Mouse (Mus musculus): ENCODE data around the gene Gm47841. TPM values are rescaled to one million over a fixed set of nuclear protein-coding genes. Genes with fewer than 3 reads are reported as not detected.

Gm47841 gene
- 0.72 TPM for polyA plus RNA-seq (2014; fragmentation: Illumina TruSeq; extraction: RNeasy Lipid Tissue Mini Kit (QIAGEN cat#74804); ENCODE audit: low read depth, low replicate concordance)

DNA sequence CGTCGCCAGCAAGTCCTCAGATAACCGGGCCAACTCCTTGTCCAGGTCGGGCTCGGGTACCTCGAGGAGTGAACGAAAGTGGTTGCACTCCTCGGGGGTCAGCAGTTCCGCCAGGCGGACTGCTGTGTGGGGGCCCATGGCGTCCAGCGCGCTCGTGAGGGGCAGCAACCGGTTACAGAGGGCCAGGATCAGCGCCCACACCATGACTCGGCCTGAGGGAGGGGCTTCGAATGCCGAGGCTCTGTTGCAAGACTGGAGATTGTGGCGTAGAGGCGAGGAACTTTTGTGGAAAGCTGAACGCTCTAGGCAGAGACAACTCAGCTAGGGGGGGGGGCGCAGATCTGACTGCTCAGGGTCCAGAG lies at the start of gene Gm47841:
Gm47841 (minus strand) TSS at position 204 of the 362 bp plus-strand sequence.

GRCm38 (mm10) chr15:101077813-101078730 lies 30.9 kb upstream of the Gm47841 start, which contains the start of gene Fignl2:
TSS of gene Fignl2 (minus strand) at chr15:101078567.

Other genes with a start within 250 kb of the Gm47841 start
- gene Scn8a, start 177.5 kb downstream of the Gm47841 start, polyA plus RNA-seq (2014; fragmentation: Illumina TruSeq; extraction: RNeasy Lipid Tissue Mini Kit (QIAGEN cat#74804); ENCODE audit: low read depth, low replicate concordance): 3.0 TPM
- 3.7 TPM for gene Fignl2, start 31.2 kb upstream of the Gm47841 start, polyA plus RNA-seq (2014; fragmentation: Illumina TruSeq; extraction: RNeasy Lipid Tissue Mini Kit (QIAGEN cat#74804); ENCODE audit: low read depth, low replicate concordance)
- gene Ankrd33, start 68.4 kb upstream of the Gm47841 start, polyA plus RNA-seq (2014; fragmentation: Illumina TruSeq; extraction: RNeasy Lipid Tissue Mini Kit (QIAGEN cat#74804); ENCODE audit: low read depth, low replicate concordance): not detected
- 26.2 TPM for gene Acvrl1, start 81.1 kb upstream of the Gm47841 start, polyA plus RNA-seq (2014; fragmentation: Illumina TruSeq; extraction: RNeasy Lipid Tissue Mini Kit (QIAGEN cat#74804); ENCODE audit: low read depth, low replicate concordance)
- 25.3 TPM for gene Acvr1b, start 126.7 kb upstream of the Gm47841 start, polyA plus RNA-seq (2014; fragmentation: Illumina TruSeq; extraction: RNeasy Lipid Tissue Mini Kit (QIAGEN cat#74804); ENCODE audit: low read depth, low replicate concordance)
- 4.1 TPM for gene Grasp, start 176.8 kb upstream of the Gm47841 start, polyA plus RNA-seq (2014; fragmentation: Illumina TruSeq; extraction: RNeasy Lipid Tissue Mini Kit (QIAGEN cat#74804); ENCODE audit: low read depth, low replicate concordance)
- 34.9 TPM for gene Nr4a1, start 206.9 kb upstream of the Gm47841 start, polyA plus RNA-seq (2014; fragmentation: Illumina TruSeq; extraction: RNeasy Lipid Tissue Mini Kit (QIAGEN cat#74804); ENCODE audit: low read depth, low replicate concordance)
- gene Atg101, start 236.9 kb upstream of the Gm47841 start, polyA plus RNA-seq (2014; fragmentation: Illumina TruSeq; extraction: RNeasy Lipid Tissue Mini Kit (QIAGEN cat#74804); ENCODE audit: low read depth, low replicate concordance): 23.9 TPM
- gene 6030408B16Rik, start 245.8 kb upstream of the Gm47841 start, polyA plus RNA-seq (2014; fragmentation: Illumina TruSeq; extraction: RNeasy Lipid Tissue Mini Kit (QIAGEN cat#74804); ENCODE audit: low read depth, low replicate concordance): 3.1 TPM

Data from adipose tissue, adult 10 weeks (tissue).